Mouse (Mus musculus): ENCODE measurements around the gene Rcan3. TPM values are rescaled to one million over a fixed set of nuclear protein-coding genes. Genes with fewer than 3 reads are reported as not detected.

The Rcan3 gene
- polyA plus RNA-seq, 1 experiment from 2014 or later, result 10.1 TPM

DNA sequence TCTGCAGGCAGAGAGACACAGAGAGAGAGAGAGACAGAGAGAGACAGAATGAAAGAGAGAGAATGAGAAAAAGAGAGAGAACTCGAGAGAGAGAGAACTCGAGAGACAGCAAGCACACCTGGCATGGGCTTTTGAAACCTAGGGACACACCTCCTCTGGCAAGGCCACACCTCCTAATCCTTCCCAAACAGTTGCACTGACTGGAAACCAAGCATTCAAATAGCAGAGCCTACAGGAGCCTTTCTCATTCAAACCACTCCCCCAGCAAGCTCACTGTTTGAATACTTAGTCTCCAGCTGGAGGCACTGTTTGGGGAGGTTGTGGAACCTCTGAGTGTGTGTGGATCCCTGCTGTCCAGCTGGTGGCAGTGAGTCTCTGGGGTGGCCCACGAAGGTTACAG lies 40.9 kb downstream of the Rcan3 start:
- no peaks in the 10 kb centered on the region for H3K9me3 ChIP-seq (replicated peaks; ENCODE audit: control insufficient read depth, low read length)
- 71% methylated on average over 3 of the region's 3 CpGs for WGBS (ENCODE audit: insufficient replicate concordance)

DNA sequence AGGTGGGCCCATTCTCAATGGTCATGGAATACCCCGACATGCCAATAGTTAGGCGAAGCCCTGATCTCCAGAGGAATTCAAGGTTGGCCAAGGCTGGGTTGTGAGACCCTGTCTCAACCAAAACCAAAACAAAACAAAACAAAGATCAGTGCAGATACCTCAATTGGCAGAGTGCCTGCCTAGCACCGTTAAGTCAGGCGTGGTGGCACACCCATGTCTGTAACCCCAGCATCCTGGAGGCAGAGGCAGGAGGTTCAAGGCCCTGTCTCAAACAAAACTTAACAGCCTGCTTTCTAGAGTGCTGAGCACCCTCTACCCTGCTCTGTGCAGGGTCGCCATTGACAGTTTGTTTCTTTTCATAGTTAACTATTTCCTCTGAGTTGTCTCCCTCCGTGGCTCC lies 42.6 kb downstream of the Rcan3 start:
- Histone ChIP-seq H3K4me2 (no peak overlapping the region), H3K27me3 (ENCODE audit: control insufficient read depth, insufficient read depth, low read length) (peaks cover 5% of the 10 kb centered on the region; the same call in 1 of the 2 replicates), H3K9me3 (replicated peaks; ENCODE audit: control insufficient read depth, low read length) (no peaks in the 10 kb centered on the region), H3K4me1 (ENCODE audit: control insufficient read depth, insufficient read depth, low read length) (no peaks in the 10 kb centered on the region; the same call in 1 of the 2 replicates), H3K4me3 (ENCODE audit: low read depth, low read length) (no peak overlapping the region), H3K36me3 (ENCODE audit: control insufficient read depth, insufficient read depth, low read length) (no peaks in the 10 kb centered on the region), H3K9ac (ENCODE audit: low read depth, low read length) (no peak overlapping the region), H3K27ac (ENCODE audit: low read depth, low read length) (no peak overlapping the region)
- WGBS (ENCODE audit: insufficient replicate concordance), result 64% methylated on average over 6 of the region's 6 CpGs
- ATAC-seq (replicated peaks; ENCODE audit: insufficient number of reproducible peaks, low FRiP score, low TSS enrichment), result no peak

More for the DNA sequence above, 40.9 kb downstream of the Rcan3 start:
- Histone ChIP-seq H3K4me3 (ENCODE audit: low read depth, low read length) (no peak overlapping the region), H3K4me2 (no peak overlapping the region), H3K27ac (ENCODE audit: low read depth, low read length) (no peak overlapping the region), H3K27me3 (ENCODE audit: control insufficient read depth, insufficient read depth, low read length) (peaks cover 22% of the 10 kb centered on the region), H3K36me3 (ENCODE audit: control insufficient read depth, insufficient read depth, low read length) (no peaks in the 10 kb centered on the region), H3K9ac (ENCODE audit: low read depth, low read length) (no peak overlapping the region), H3K4me1 (ENCODE audit: control insufficient read depth, insufficient read depth, low read length) (peaks cover 2% of the 10 kb centered on the region; the same call in 1 of the 2 replicates)
- ATAC-seq (replicated peaks; ENCODE audit: insufficient number of reproducible peaks, low FRiP score, low TSS enrichment), result no peak

DNA sequence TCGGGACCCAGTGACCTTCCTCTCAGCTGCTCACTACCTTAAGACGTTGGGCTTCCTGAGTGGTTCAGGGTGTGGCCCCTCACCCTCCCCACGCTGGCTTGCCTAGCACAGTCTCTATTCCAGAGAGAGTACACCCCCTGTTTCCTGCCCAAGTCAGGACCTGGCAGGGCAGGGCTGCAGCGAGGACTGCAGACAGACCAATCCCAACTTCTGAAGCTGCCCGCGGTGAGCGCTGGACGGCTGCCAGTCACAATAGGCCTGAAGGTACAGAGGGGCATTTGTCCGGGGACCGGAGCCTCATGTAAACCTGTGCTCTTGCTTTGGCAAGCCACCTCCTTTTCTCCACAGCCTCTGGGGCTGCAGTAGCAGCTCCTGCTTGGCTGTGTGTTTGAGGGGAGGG lies 48.0 kb downstream of the Rcan3 start:
- 54% methylated on average over 10 of the region's 10 CpGs for WGBS (ENCODE audit: insufficient replicate concordance)
- Histone ChIP-seq H3K36me3 (ENCODE audit: control insufficient read depth, insufficient read depth, low read length) (no peaks in the 10 kb centered on the region), H3K4me1 (ENCODE audit: control insufficient read depth, insufficient read depth, low read length) (peaks cover 5% of the 10 kb centered on the region; the same call in 1 of the 2 replicates), H3K9ac (ENCODE audit: low read depth, low read length) (no peak overlapping the region), H3K27ac (ENCODE audit: low read depth, low read length) (no peak overlapping the region; the same call in 1 of the 2 replicates), H3K27me3 (ENCODE audit: control insufficient read depth, insufficient read depth, low read length) (0 out of 2 replicates have a peak, but pooled peaks cover 4% of the 10 kb centered on the region), H3K9me3 (replicated peaks; ENCODE audit: control insufficient read depth, low read length) (no peaks in the 10 kb centered on the region), H3K4me3 (ENCODE audit: low read depth, low read length) (no peak overlapping the region), H3K4me2 (no peak overlapping the region)
- ATAC-seq (replicated peaks; ENCODE audit: insufficient number of reproducible peaks, low FRiP score, low TSS enrichment), result no peak

DNA sequence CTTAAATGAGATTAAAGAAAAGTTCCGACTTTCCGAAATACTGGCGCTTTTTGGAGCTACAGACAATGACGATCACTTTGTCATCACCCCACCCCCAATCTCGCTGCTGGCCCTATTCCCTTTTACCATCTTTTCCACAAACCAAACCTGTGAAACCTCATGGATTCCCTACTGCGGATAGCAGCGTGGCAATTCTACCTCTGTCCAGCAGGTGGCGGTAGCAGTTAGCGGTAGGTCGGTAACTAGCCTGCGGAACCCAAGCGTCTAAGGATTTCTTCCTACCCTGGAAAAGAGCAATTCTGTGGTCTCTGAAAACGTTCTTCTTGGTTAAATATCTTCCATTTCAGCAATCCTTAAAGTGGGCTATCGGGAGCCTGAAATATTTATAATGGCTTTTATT lies 51.3 kb downstream of the Rcan3 start:
- ATAC-seq (replicated peaks; ENCODE audit: insufficient number of reproducible peaks, low FRiP score, low TSS enrichment), result no peak
- Histone ChIP-seq H3K9me3 (replicated peaks; ENCODE audit: control insufficient read depth, low read length) (no peaks in the 10 kb centered on the region), H3K27me3 (ENCODE audit: control insufficient read depth, insufficient read depth, low read length) (0 out of 2 replicates have a peak, but pooled peaks cover 4% of the 10 kb centered on the region), H3K9ac (ENCODE audit: low read depth, low read length) (no peak overlapping the region), H3K4me1 (ENCODE audit: control insufficient read depth, insufficient read depth, low read length) (peaks cover 5% of the 10 kb centered on the region; the same call in 1 of the 2 replicates), H3K36me3 (ENCODE audit: control insufficient read depth, insufficient read depth, low read length) (no peaks in the 10 kb centered on the region), H3K4me2 (no peak overlapping the region), H3K4me3 (ENCODE audit: low read depth, low read length) (no peak overlapping the region), H3K27ac (ENCODE audit: low read depth, low read length) (no peak overlapping the region)
- WGBS (ENCODE audit: insufficient replicate concordance), result 4% methylated on average over 14 of the region's 14 CpGs

DNA sequence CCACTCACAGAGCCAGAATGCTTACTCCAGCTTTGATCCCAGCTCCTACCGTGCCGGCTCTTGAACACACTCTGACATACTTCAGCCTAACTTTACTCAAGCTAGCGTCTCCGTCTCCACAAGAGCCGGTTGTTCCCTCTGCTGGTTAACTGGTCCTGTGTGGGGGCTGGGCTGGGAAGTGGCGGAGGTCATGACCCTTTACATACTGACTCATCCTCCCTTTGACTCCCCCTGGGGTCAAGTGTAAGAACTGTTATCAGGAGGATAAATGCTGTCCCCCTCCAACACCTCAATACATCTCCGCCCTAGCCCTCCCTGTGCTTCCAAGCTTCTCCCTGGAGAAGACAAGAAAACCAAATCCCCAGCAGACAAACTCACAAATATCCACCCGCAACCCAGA lies 52.3 kb downstream of the Rcan3 start:
- Histone ChIP-seq H3K9ac (ENCODE audit: low read depth, low read length) (no peak overlapping the region), H3K4me1 (ENCODE audit: control insufficient read depth, insufficient read depth, low read length) (peaks cover 5% of the 10 kb centered on the region; the same call in 1 of the 2 replicates), H3K36me3 (ENCODE audit: control insufficient read depth, insufficient read depth, low read length) (no peaks in the 10 kb centered on the region), H3K9me3 (replicated peaks; ENCODE audit: control insufficient read depth, low read length) (no peaks in the 10 kb centered on the region), H3K4me3 (ENCODE audit: low read depth, low read length) (no peak overlapping the region), H3K27me3 (ENCODE audit: control insufficient read depth, insufficient read depth, low read length) (0 out of 2 replicates have a peak, but pooled peaks cover 4% of the 10 kb centered on the region), H3K4me2 (no peak overlapping the region), H3K27ac (ENCODE audit: low read depth, low read length) (no peak overlapping the region)
- 33% methylated on average over 8 of the region's 8 CpGs for WGBS (ENCODE audit: insufficient replicate concordance)
- ATAC-seq (replicated peaks; ENCODE audit: insufficient number of reproducible peaks, low FRiP score, low TSS enrichment), result no peak

DNA sequence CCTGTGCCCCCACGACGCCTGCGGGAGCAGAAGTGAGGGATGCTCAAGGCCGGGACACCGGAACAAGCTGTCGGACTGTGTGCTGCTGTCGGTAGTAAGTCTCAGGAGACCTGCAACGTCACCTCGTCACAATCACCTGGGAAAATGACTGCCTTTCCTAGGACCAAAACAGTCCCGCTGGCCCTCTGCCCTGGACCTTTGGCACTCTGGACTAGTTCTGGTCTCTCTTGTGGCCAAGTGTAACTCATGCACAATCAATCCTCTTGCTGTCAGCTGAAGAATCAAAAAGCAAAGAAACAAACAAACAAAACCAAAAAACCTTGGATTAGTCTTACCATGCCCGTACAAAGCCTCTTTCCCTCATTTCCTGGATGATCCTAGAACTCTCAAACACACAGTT lies 56.4 kb downstream of the Rcan3 start:
- H3K4me2 ChIP-seq, result no peak overlapping the region
- H3K36me3 ChIP-seq (ENCODE audit: control insufficient read depth, insufficient read depth, low read length), result no peaks in the 10 kb centered on the region
- H3K9ac ChIP-seq (ENCODE audit: low read depth, low read length), result no peak overlapping the region
- no peak overlapping the region for H3K4me3 ChIP-seq (ENCODE audit: low read depth, low read length)
- H3K4me1 ChIP-seq (ENCODE audit: control insufficient read depth, insufficient read depth, low read length), result no peaks in the 10 kb centered on the region
- no peak overlapping the region for H3K27ac ChIP-seq (ENCODE audit: low read depth, low read length)
- ATAC-seq (replicated peaks; ENCODE audit: insufficient number of reproducible peaks, low FRiP score, low TSS enrichment), result no peak
- H3K27me3 ChIP-seq (ENCODE audit: control insufficient read depth, insufficient read depth, low read length), result no peaks in the 10 kb centered on the region
- H3K9me3 ChIP-seq (replicated peaks; ENCODE audit: control insufficient read depth, low read length), result 0 out of 2 replicates have a peak, but pooled peaks cover 2% of the 10 kb centered on the region
- WGBS (ENCODE audit: insufficient replicate concordance), result 70% methylated on average over 11 of the region's 11 CpGs

DNA sequence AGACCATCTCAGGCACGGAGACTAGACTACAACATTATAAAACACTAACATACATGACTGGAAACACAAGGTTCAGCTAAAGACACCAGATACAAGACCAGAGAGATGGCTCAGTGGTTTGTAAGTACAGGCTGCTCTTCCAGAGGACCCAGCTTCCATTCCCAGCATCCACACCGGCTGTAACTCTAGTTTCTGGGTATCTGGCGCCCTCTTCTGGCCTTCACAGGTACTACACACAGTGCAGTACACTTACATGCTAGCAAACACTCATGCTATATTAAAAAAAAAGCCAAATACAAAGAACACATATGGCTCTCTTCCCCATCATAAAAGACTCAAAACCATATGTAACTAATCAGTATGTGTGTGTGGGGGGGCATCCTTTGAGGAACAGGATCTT lies 58.2 kb downstream of the Rcan3 start:
- WGBS (ENCODE audit: insufficient replicate concordance), result 67% methylated on average over 3 of the region's 3 CpGs
- H3K4me2 ChIP-seq, result no peak overlapping the region
- H3K9me3 ChIP-seq (replicated peaks; ENCODE audit: control insufficient read depth, low read length), result 0 out of 2 replicates have a peak, but pooled peaks cover 2% of the 10 kb centered on the region
- no peak overlapping the region for H3K4me3 ChIP-seq (ENCODE audit: low read depth, low read length)
- no peak overlapping the region for H3K27ac ChIP-seq (ENCODE audit: low read depth, low read length)
- no peaks in the 10 kb centered on the region for H3K36me3 ChIP-seq (ENCODE audit: control insufficient read depth, insufficient read depth, low read length)
- no peaks in the 10 kb centered on the region for H3K4me1 ChIP-seq (ENCODE audit: control insufficient read depth, insufficient read depth, low read length)
- no peaks in the 10 kb centered on the region for H3K27me3 ChIP-seq (ENCODE audit: control insufficient read depth, insufficient read depth, low read length)
- ATAC-seq (replicated peaks; ENCODE audit: insufficient number of reproducible peaks, low FRiP score, low TSS enrichment), result no peak
- H3K9ac ChIP-seq (ENCODE audit: low read depth, low read length), result no peak overlapping the region

DNA sequence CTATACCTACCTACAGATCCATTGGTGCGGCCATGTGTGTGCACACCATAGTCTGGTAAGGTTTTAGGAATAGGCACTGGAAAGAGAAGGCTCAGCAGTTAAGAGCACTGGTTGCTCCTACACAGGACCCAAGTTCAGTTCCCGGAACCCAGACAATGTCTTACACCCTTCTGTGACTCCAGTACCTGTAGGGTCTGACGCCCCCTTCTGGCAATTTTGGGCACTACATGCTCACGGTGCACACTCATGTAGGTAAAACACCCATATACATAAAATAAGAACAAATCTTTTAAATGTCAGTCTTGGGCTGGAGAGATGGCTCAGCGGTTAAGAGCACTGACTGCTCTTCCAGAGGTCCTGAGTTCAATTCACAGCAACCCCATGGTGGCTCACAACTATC lies 60.4 kb downstream of the Rcan3 start:
- Histone ChIP-seq H3K27ac (ENCODE audit: low read depth, low read length) (no peak overlapping the region), H3K9ac (ENCODE audit: low read depth, low read length) (no peak overlapping the region), H3K4me1 (ENCODE audit: control insufficient read depth, insufficient read depth, low read length) (no peaks in the 10 kb centered on the region), H3K4me3 (ENCODE audit: low read depth, low read length) (no peak overlapping the region), H3K9me3 (replicated peaks; ENCODE audit: control insufficient read depth, low read length) (0 out of 2 replicates have a peak, but pooled peaks cover 2% of the 10 kb centered on the region), H3K36me3 (ENCODE audit: control insufficient read depth, insufficient read depth, low read length) (no peaks in the 10 kb centered on the region), H3K4me2 (no peak overlapping the region), H3K27me3 (ENCODE audit: control insufficient read depth, insufficient read depth, low read length) (no peaks in the 10 kb centered on the region)
- ATAC-seq (replicated peaks; ENCODE audit: insufficient number of reproducible peaks, low FRiP score, low TSS enrichment), result no peak
- 76% methylated on average over 5 of the region's 5 CpGs for WGBS (ENCODE audit: insufficient replicate concordance)

DNA sequence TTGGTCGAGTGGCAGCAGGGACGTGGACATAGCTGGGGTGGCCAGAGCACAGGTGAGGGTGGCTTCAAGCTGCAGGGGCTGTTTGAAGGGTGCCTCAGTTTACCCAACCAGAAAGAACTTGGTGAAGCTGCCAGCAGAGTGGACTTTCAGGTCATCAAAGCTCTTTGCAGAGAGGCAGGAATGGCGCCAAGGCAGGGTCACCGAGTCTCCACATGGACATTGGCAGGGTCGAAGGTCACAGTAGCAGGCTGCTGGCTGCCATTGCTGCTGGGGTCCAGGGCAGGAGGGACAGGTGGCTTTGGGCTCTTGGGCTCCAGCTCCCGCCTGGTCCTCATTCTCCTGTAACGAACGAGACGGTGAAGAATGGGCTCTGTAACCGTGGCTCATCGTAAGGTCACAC lies 63.3 kb downstream of the Rcan3 start:
- H3K9me3 ChIP-seq (replicated peaks; ENCODE audit: control insufficient read depth, low read length), result 0 out of 2 replicates have a peak, but pooled peaks cover under 1% of the 10 kb centered on the region
- ATAC-seq (replicated peaks; ENCODE audit: insufficient number of reproducible peaks, low FRiP score, low TSS enrichment), result no peak

More for the DNA sequence above, 63.3 kb downstream of the Rcan3 start:
- Histone ChIP-seq H3K27me3 (ENCODE audit: control insufficient read depth, insufficient read depth, low read length) (no peaks in the 10 kb centered on the region), H3K4me1 (ENCODE audit: control insufficient read depth, insufficient read depth, low read length) (no peaks in the 10 kb centered on the region), H3K9ac (ENCODE audit: low read depth, low read length) (no peak overlapping the region), H3K27ac (ENCODE audit: low read depth, low read length) (no peak overlapping the region), H3K4me2 (no peak overlapping the region), H3K36me3 (ENCODE audit: control insufficient read depth, insufficient read depth, low read length) (no peaks in the 10 kb centered on the region), H3K4me3 (ENCODE audit: low read depth, low read length) (no peak overlapping the region)
- WGBS (ENCODE audit: insufficient replicate concordance), result 82% methylated on average over 11 of the region's 11 CpGs
